Mouse (Mus musculus): ENCODE measurements around the gene Tiam2.

GRCm38 (mm10) chr17:3432590-3433498 is 106.5 kb downstream of the Tiam2 start:
- no peak for TF ChIP-seq ZMIZ1 (IDR thresholded peaks at IDR 0.05; ENCODE audit: low read depth, low read length)
- TF ChIP-seq MAZ (IDR thresholded peaks at IDR 0.05; ENCODE audit: low read depth, low read length), result no peak
- TF ChIP-seq MAFK (IDR thresholded peaks at IDR 0.05; ENCODE audit: borderline replicate concordance, low read depth, low read length), result no peak
- no peak for TF ChIP-seq TAL1 (IDR thresholded peaks at IDR 0.05; ENCODE audit: low read length)
- no peak for TF ChIP-seq CHD1 (IDR thresholded peaks at IDR 0.05; ENCODE audit: low read depth, low read length)
- no peak for TF ChIP-seq CTCF (IDR thresholded peaks at IDR 0.05 in 2 of 3, conservative IDR thresholded peaks at IDR 0.05 in 1 of 3; ENCODE audit: control insufficient read depth in 1 of 3, insufficient read depth in 1 of 3, low read depth in 2 of 3, low read length in 3 of 3, poor library complexity in 1 of 3, severe bottlenecking in 1 of 3)
- TF ChIP-seq RCOR1 (IDR thresholded peaks at IDR 0.05; ENCODE audit: low read depth, low read length), result no peak
- TF ChIP-seq POLR2A (IDR thresholded peaks at IDR 0.05; ENCODE audit: control insufficient read depth in 1 of 2, insufficient read depth in 1 of 2, low read depth in 1 of 2, low read length in 2 of 2, poor library complexity in 1 of 2), result no peak
- TF ChIP-seq ETS1 (IDR thresholded peaks at IDR 0.05; ENCODE audit: low read depth, low read length), result no peak
- TF ChIP-seq ZKSCAN1 (IDR thresholded peaks at IDR 0.05; ENCODE audit: low read depth, low read length), result no peak

Data from MEL (cell line).